Mouse (Mus musculus): Measurements from ENCODE around the gene Wapl. TPM values are rescaled to one million over a fixed set of nuclear protein-coding genes. Genes with fewer than 3 reads are reported as not detected.

Wapl gene
- polyA plus RNA-seq, 1 experiment from 2014 or later, result 35.1 TPM

DNA sequence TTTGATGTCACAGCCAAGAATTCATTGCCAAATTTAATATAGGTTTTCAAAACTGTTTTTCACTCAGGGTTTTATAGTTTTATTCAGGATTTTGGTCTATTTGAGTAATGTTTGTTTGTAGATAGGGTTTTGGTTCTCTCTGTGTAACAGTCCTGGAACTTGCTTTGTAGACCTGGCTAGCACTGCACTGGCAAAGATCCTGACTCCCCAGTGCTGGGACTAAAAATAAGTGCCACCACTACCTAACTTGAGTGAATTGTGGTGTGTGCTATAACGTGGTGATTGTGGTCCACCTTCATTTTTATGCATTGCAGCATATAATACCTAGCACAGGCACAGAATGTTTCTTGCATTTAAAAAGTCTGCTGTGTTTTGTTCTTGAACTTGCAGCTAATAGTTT, 23.6 kb downstream of the Wapl start:
- H3K27me3 ChIP-seq, result no peaks in the 10 kb centered on the region
- no peak for ATAC-seq (ENCODE audit: insufficient number of reproducible peaks, insufficient read depth, low FRiP score, low TSS enrichment, low read depth)
- H3K27ac ChIP-seq, result no peak overlapping the region
- H3K9me3 ChIP-seq, result no peaks in the 10 kb centered on the region
- H3K4me2 ChIP-seq, result no peak overlapping the region
- H3K9ac ChIP-seq (replicated peaks), result no peak overlapping the region
- no peak overlapping the region for H3K4me3 ChIP-seq (replicated peaks)
- H3K36me3 ChIP-seq, result peaks cover 45% of the 10 kb centered on the region
- 92% methylated on average over 1 of the region's 1 CpGs for WGBS
- H3K4me1 ChIP-seq (replicated peaks), result no peaks in the 10 kb centered on the region

DNA sequence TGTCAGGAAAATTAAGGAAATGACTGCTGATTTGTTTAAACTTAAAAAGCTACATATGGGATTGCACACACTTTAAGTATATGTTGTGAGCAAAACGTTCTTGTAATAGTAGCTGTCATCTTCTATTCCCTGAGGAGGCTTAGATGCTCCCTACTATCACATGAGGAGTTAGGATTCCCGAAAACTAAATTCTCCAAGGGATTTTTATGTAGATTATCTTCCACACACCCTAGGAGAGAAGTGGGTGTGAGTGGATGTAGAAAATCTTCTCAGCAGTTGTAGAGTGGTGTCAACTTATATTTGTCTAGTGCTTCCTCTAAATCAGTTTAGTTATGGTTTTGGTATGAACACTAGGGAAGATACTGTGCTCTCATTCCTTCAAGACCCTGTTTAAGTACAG, 36.5 kb downstream of the Wapl start:
- peaks cover 18% of the 10 kb centered on the region; the same call in 1 of the 2 replicates for H3K36me3 ChIP-seq
- H3K4me3 ChIP-seq (replicated peaks), result no peak overlapping the region
- WGBS, result 92% methylated on average over 2 of the region's 2 CpGs
- ATAC-seq (ENCODE audit: insufficient number of reproducible peaks, insufficient read depth, low FRiP score, low TSS enrichment, low read depth), result no peak
- no peaks in the 10 kb centered on the region for H3K27me3 ChIP-seq
- H3K9ac ChIP-seq (replicated peaks), result no peak overlapping the region
- no peaks in the 10 kb centered on the region for H3K9me3 ChIP-seq
- no peaks in the 10 kb centered on the region for H3K4me1 ChIP-seq (replicated peaks)
- no peak overlapping the region for H3K4me2 ChIP-seq
- H3K27ac ChIP-seq, result no peak overlapping the region

DNA sequence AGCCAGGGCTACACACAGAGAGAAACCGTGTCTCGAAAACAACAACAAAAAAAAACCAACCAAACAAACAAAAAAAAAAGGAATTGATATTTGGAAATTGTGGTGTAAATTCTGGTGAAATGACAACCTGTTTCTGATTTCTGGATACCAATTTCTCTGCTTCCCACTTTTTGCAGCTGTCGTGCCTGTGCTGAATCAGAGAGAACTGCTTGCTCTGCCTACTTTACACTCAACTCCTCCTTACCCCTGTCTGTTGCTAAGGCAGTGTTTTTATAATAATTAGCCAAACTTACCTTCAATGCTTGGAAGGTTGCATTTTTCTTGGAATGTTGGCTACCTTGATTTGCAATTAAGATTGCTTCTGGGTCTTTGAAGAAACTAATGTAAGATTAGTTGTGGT, 38.3 kb downstream of the Wapl start:
- no peak overlapping the region for H3K4me3 ChIP-seq (replicated peaks)
- H3K27me3 ChIP-seq, result no peaks in the 10 kb centered on the region
- no peak overlapping the region for H3K9ac ChIP-seq (replicated peaks)
- H3K4me2 ChIP-seq, result no peak overlapping the region
- ATAC-seq (ENCODE audit: insufficient number of reproducible peaks, insufficient read depth, low FRiP score, low TSS enrichment, low read depth), result no peak
- no peaks in the 10 kb centered on the region for H3K9me3 ChIP-seq
- peaks cover 29% of the 10 kb centered on the region for H3K36me3 ChIP-seq
- H3K4me1 ChIP-seq (replicated peaks), result no peaks in the 10 kb centered on the region
- 86% methylated on average over 3 of the region's 3 CpGs for WGBS
- no peak overlapping the region for H3K27ac ChIP-seq

DNA sequence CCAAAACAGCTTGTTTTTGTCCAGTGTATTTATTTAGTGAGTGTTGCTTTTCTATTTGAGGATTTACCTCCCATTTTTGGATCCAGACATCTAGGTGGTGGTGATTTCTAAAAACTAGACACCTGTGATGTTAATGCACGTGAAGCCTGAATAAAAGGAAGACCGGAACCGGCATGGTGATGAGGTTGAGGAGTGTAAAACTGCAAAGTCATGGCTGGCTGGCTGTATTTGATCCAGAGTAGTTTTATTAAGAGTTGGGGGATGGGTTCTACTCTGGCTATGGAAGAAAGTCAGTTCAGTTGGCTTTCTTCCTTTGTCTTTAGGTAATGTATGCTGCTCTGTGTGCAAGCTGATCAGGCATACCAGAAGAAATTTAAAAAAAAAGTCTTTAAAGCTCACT, 39.1 kb downstream of the Wapl start:
- no peak for ATAC-seq (ENCODE audit: insufficient number of reproducible peaks, insufficient read depth, low FRiP score, low TSS enrichment, low read depth)
- no peak overlapping the region for H3K4me2 ChIP-seq
- H3K4me3 ChIP-seq (replicated peaks), result no peak overlapping the region
- WGBS, result 94% methylated on average over 3 of the region's 3 CpGs
- H3K36me3 ChIP-seq, result peaks cover 30% of the 10 kb centered on the region
- no peaks in the 10 kb centered on the region for H3K27me3 ChIP-seq
- no peak overlapping the region for H3K9ac ChIP-seq (replicated peaks)
- no peaks in the 10 kb centered on the region for H3K4me1 ChIP-seq (replicated peaks)
- H3K27ac ChIP-seq, result no peak overlapping the region
- H3K9me3 ChIP-seq, result no peaks in the 10 kb centered on the region

DNA sequence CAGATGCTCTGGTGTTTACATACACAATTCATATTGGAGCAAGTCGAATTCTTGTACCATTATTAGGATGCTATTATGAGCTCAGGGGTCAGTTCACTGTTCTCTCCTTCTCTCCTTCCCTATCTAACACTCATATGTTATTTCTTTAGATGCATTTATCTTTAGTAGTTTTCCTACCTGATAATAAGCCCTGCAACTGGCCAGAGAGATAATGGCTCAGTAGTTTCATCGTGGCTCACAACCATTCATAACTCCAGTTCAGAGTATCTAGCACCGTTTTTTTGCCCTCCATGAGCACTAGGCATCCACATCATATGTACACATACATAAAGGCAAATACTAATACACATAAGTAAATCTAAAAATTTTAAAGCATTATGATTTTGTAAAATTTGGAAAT, 44.4 kb downstream of the Wapl start:
- no peak overlapping the region for H3K4me3 ChIP-seq (replicated peaks)
- ATAC-seq (ENCODE audit: insufficient number of reproducible peaks, insufficient read depth, low FRiP score, low TSS enrichment, low read depth), result no peak
- no peak overlapping the region for H3K4me2 ChIP-seq
- 95% methylated on average over 3 of the region's 3 CpGs for WGBS
- no peaks in the 10 kb centered on the region for H3K4me1 ChIP-seq (replicated peaks)
- no peak overlapping the region for H3K27ac ChIP-seq
- H3K36me3 ChIP-seq, result peaks cover 35% of the 10 kb centered on the region
- H3K9ac ChIP-seq (replicated peaks), result no peak overlapping the region
- H3K27me3 ChIP-seq, result no peaks in the 10 kb centered on the region
- H3K9me3 ChIP-seq, result no peaks in the 10 kb centered on the region

DNA sequence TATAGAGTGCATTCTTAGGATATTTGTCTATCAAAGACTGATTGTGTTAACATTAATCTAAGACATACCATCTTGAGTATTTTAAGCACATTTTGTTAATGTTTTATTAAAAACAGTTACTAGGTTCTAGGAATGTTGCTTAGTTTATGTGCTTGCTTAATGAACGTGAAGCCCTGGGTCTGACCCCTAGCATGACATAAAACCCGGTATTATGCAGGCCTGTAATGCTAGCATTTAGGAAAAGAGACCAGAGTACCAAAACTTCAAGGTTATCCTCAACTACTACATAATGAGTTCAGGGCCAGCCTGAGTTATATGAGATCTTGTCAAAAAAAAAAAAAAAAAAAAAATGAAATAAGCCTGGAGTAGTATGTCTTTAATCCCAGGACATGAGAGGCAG, 54.0 kb downstream of the Wapl start:
- Histone ChIP-seq H3K4me3 (replicated peaks) (no peak overlapping the region), H3K9me3 (no peaks in the 10 kb centered on the region), H3K27ac (no peak overlapping the region), H3K4me2 (no peak overlapping the region), H3K4me1 (replicated peaks) (no peaks in the 10 kb centered on the region), H3K36me3 (peaks cover 41% of the 10 kb centered on the region), H3K9ac (replicated peaks) (no peak overlapping the region), H3K27me3 (no peaks in the 10 kb centered on the region)
- no peak for ATAC-seq (ENCODE audit: insufficient number of reproducible peaks, insufficient read depth, low FRiP score, low TSS enrichment, low read depth)
- whole genome bisulfite sequencing, result 76% methylated on average over 2 of the region's 2 CpGs

DNA sequence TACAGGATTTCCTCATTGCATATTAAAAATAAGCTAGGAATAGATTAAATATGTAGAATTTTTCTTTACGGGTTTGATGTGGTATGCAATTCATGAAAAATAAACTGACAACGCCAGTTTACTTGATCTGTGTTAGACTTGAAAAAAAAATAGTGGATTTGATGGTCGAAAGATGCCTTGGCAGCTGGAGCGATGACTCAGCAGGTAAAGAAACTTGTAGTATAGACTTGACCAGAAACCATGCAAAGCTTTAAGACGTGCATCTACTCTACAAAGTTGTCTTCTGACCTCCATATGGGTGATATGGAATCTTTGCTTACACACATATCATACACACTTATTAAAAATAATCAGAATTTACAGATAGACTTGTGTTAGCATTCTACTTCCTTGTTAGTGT, 61.7 kb downstream of the Wapl start:
- Histone ChIP-seq H3K9me3 (no peaks in the 10 kb centered on the region), H3K4me1 (replicated peaks) (no peaks in the 10 kb centered on the region), H3K27me3 (no peaks in the 10 kb centered on the region), H3K4me3 (replicated peaks) (no peak overlapping the region), H3K9ac (replicated peaks) (no peak overlapping the region), H3K27ac (no peak overlapping the region), H3K4me2 (no peak overlapping the region), H3K36me3 (peaks cover 42% of the 10 kb centered on the region)
- WGBS, result 95% methylated on average over 5 of the region's 5 CpGs
- no peak for ATAC-seq (ENCODE audit: insufficient number of reproducible peaks, insufficient read depth, low FRiP score, low TSS enrichment, low read depth)

DNA sequence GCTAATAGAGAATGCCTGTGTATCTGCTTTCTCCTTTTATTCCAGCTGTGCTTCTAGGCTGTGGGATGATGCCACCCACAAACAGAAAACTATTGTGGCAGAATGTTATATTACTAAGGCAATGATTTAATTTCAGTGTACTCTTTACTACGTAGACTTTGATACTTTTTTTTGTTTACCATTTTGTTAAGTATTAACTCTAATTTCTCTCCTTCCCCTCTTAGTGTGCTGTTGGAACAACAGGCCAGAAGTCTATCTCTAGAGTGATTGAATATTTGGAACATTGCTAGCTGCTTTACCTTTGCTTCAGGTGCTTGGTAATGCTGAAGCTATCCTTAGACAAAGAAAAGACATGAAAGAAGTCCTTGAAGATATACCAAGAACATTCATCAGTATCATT, 71.7 kb downstream of the Wapl start:
- WGBS, result 93% methylated on average over 1 of the region's 1 CpGs
- no peak for ATAC-seq (ENCODE audit: insufficient number of reproducible peaks, insufficient read depth, low FRiP score, low TSS enrichment, low read depth)
- H3K4me1 ChIP-seq (replicated peaks), result no peaks in the 10 kb centered on the region

DNA sequence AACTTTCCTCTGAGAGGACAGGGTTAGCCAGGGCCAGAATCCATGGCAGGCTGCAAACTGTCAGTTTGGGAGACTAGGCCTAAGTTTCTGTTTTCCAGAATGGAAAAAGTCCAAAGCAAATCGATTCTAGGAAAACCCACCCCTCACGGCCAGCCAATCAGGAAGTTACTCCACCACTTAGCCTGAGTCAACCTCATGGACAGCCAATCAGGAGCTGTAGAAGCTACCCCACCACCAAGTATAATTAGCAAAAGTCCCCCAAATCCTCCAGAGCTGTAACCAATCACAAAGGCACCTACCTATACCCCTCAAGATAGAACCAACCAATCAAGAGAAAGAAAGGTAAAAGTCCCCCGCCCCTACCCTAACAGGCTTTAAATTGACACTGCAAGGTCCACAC, 82.0 kb downstream of the Wapl start:
- Histone ChIP-seq H3K27ac (no peak overlapping the region), H3K4me1 (replicated peaks) (no peaks in the 10 kb centered on the region), H3K36me3 (no peaks in the 10 kb centered on the region), H3K27me3 (no peaks in the 10 kb centered on the region), H3K9me3 (no peaks in the 10 kb centered on the region), H3K4me2 (no peak overlapping the region), H3K9ac (replicated peaks) (no peak overlapping the region), H3K4me3 (replicated peaks) (no peak overlapping the region)
- WGBS, result 88% methylated on average over 3 of the region's 3 CpGs
- no peak for ATAC-seq (ENCODE audit: insufficient number of reproducible peaks, insufficient read depth, low FRiP score, low TSS enrichment, low read depth)

More for the DNA sequence above, 71.7 kb downstream of the Wapl start:
- H3K9me3 ChIP-seq, result no peaks in the 10 kb centered on the region
- no peak overlapping the region for H3K4me3 ChIP-seq (replicated peaks)
- no peaks in the 10 kb centered on the region for H3K27me3 ChIP-seq
- H3K4me2 ChIP-seq, result no peak overlapping the region
- H3K9ac ChIP-seq (replicated peaks), result no peak overlapping the region
- no peak overlapping the region for H3K27ac ChIP-seq
- H3K36me3 ChIP-seq, result peaks cover 72% of the 10 kb centered on the region

DNA sequence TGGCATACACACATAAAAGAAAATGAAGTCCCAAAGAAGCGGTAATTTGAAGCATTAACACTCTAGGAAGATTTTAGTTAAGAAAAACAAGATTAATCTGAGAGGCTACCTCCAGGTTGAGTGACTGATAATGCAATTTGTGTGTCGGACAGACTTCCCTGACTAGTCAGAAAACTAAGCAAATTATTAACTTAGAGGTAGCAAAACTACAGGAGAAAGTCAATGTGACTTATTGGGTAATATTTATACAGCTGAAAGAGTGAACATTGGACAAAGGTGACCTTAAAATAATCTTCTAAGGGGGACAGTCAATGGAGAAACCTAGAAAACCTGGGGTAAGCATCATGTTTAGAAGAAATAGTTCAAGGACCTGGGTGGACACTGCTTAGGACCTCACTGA, 86.2 kb downstream of the Wapl start:
- Histone ChIP-seq H3K9ac (replicated peaks) (no peak overlapping the region), H3K4me1 (replicated peaks) (peaks cover 6% of the 10 kb centered on the region), H3K27ac (no peak overlapping the region), H3K4me3 (replicated peaks) (no peak overlapping the region), H3K36me3 (no peaks in the 10 kb centered on the region), H3K9me3 (no peaks in the 10 kb centered on the region), H3K4me2 (no peak overlapping the region), H3K27me3 (no peaks in the 10 kb centered on the region)
- no peak for ATAC-seq (ENCODE audit: insufficient number of reproducible peaks, insufficient read depth, low FRiP score, low TSS enrichment, low read depth)
- 80% methylated on average over 2 of the region's 2 CpGs for WGBS

DNA sequence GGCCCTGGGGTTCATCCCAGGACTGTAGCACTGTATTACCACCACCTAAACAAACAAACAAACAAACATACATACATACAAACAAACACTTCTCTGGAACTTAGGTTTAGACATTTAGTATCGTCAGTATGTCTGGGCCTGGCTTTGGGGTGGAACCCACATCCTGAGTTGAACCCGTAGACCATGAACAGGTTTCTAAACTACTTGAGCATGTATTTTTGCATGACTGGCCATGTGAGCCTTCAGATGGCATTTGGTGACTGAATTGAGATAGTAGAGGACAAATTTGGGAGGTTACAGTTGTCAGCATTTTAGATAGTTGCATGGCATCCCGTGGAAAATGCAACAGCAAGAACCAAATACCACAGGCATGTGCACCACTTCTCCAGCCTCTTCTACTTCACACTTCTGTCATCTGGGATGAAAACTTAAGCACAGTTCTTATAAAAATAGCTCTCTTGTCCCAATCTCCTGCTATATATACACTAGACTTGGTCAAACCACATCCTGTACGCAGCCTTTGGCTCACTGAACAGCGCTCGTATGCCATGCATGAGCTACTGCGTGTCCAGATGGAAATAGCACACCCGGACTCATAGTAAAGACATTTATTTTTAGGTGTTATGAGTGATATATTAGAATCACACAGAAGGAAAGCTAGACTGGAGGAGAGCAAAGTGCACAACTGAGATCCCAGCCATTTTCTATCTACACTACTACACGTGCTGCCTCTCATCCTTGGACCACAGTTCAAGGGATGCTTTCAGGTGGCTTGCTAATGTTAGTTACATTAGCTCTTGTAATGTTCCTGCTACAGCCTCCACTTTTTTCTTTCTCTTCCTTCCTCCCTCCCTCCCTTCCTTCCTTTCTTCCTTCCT, 87.6 kb downstream of the Wapl start:
- Histone ChIP-seq H3K4me3 (replicated peaks) (no peak overlapping the region), H3K9ac (replicated peaks) (no peak overlapping the region), H3K27me3 (no peaks in the 10 kb centered on the region), H3K9me3 (no peaks in the 10 kb centered on the region), H3K4me1 (replicated peaks) (peaks cover 6% of the 10 kb centered on the region), H3K27ac (no peak overlapping the region), H3K4me2 (no peak overlapping the region), H3K36me3 (no peaks in the 10 kb centered on the region)
- WGBS, result 91% methylated on average over 9 of the region's 9 CpGs
- no peak for ATAC-seq (ENCODE audit: insufficient number of reproducible peaks, insufficient read depth, low FRiP score, low TSS enrichment, low read depth)

DNA sequence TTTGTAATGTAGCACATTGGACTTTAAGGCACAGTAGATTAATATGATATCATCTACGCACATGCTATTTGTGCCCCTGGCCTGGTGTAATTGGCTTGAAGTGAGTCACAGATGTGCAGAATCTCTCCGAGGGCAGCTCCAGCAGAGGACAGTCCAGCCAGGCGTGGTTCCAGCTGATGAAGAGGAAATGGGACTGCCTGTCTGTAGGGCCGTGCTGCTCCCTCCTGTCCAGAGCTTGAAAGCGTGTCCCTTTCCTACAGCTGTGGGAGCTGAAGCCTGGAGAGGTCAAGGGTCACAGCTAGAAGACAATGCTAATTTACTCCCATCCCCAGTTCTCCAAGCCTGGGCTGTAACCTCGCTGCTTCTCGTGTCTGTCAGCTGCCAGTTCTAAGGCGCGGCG, 89.0 kb downstream of the Wapl start:
- peaks cover 6% of the 10 kb centered on the region for H3K4me1 ChIP-seq (replicated peaks)
- ATAC-seq (ENCODE audit: insufficient number of reproducible peaks, insufficient read depth, low FRiP score, low TSS enrichment, low read depth), result no peak
- H3K27ac ChIP-seq, result no peak overlapping the region
- H3K4me3 ChIP-seq (replicated peaks), result no peak overlapping the region
- H3K9me3 ChIP-seq, result no peaks in the 10 kb centered on the region
- no peak overlapping the region for H3K4me2 ChIP-seq
- no peaks in the 10 kb centered on the region for H3K27me3 ChIP-seq
- WGBS, result 50% methylated on average over 10 of the region's 10 CpGs
- no peaks in the 10 kb centered on the region for H3K36me3 ChIP-seq
- H3K9ac ChIP-seq (replicated peaks), result no peak overlapping the region
